Mouse (Mus musculus) 3T3-L1 (cell line): ENCODE results near the gene Hpd.

Experiments
- DNase-seq: peaks from one replicate; pipeline ENCODE4 v3.0.0-alpha.2; 2015; ENCODE audit warnings: low read depth, low spot score

Gene Hpd

DNA sequence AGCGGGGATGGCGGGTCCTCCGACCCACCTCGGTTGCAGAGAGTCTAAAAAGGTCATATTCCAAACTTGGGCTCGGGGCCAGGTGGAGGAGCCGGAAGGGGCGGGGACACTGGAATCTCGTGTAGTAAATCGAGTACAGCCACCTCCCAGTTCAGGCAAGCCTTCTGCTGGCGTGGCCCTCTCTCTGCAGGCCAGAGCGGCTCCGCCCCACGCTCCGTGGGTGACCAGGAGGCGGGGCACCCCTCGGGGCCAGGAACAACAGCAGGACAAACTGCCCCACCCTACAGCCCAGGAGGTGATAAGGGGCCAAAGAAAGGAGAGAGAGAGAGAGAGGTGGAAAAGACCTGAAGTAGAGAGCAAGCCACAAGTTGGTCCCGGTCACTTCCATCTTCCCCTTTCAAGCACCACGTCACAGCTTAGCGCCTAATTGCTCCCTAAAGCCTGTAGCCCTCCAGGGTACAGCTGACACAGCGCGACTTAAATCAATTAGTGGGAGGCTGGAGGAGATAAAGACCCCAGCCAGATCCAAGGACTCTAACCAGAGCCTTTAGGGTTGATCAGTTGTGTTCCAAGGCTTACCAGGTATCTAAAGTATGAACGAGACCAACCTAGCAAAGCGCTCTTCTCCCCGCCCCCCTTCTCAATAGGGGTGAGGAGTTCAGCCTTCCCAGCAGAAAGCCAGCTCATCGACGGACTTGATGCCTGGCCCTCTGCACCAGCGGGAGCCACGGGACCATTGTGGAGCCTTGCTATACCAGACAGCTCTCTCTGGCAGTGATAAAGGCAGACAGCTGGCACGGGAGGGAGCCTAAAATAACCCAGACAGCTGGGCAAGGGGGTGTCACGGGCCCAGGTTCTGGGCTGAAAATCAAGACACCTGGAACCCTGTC, 46.8 kb downstream of the Hpd start:
- DNase-seq, result peak; percentile 95

DNA sequence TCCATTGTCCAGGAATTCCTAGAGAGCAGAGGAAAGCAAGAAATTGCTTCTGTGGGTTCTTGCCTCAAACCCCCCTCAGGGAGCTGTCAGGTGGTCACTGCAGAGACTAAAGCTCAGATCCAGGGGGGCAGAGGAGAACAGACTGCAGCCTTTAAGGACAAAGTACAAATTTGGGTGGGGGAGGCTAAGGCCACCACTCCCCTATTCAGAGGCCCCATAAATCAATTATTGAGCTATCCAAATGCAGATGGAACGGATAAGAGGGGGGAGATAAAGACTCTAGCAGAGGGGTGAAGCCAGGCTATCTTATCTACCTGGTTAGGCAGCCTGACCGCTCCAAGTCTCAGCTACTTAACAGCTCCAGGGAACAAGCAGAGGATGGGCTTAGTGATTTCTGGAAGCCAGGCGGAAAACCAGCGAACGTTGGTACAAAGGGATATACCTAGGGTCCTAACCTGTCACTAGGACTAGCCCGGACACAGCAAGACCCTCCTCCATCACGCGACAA, 47.6 kb downstream of the Hpd start:
- DNase-seq, result peak; percentile 51

DNA sequence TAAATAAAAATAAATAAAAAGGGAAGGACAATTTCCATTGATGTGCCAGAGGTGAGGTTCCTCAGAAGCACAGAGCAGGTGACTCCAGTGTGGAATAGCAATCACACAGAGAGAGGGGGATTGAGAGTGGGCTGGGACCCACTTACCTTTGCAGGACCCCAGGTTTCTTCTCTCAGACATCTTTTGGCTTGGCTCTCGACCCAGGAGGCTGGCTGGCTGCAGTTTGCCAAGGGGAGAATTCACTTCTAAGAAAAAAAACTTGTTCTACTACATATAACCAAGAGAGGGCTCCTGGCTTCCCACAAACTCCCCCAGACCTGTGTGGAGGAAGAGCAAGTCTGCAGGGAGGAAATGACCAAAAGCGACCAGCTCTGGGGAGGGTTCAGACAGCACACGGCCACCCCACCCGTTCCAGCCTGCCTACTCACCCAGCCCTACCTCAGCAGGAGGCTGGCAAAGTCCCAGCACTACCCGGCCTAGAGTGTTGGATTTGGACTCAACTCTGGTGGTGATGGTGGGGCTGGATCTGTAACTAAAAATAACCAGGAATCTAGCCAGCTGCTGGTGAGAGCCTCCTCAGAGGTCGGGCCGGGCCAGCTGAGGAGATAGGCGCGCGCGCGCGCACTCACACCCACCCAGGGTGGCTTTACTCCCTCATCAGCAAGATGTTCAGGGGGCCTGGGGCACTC, 48.2 kb downstream of the Hpd start:
- DNase-seq, result peak; percentile 94

DNA sequence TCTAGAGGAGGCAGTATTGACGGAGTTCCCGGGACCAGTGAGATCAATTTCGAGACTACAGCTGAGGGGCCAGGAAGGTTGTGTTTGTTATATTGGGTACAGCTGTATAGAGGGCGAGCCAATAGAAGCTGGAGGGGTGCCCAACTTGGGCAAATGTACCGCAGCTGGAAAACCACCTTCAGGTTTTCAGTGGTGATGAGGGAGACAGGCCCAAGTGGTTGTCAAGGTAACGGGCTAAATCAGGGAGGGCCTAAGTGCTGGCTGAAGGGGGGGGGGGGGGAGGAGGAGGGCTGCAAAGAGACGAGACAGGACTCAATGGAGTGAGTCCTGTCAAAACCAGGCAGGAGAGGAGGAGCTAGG, 48.8 kb downstream of the Hpd start:
- DNase-seq, result peak; percentile 64

DNA sequence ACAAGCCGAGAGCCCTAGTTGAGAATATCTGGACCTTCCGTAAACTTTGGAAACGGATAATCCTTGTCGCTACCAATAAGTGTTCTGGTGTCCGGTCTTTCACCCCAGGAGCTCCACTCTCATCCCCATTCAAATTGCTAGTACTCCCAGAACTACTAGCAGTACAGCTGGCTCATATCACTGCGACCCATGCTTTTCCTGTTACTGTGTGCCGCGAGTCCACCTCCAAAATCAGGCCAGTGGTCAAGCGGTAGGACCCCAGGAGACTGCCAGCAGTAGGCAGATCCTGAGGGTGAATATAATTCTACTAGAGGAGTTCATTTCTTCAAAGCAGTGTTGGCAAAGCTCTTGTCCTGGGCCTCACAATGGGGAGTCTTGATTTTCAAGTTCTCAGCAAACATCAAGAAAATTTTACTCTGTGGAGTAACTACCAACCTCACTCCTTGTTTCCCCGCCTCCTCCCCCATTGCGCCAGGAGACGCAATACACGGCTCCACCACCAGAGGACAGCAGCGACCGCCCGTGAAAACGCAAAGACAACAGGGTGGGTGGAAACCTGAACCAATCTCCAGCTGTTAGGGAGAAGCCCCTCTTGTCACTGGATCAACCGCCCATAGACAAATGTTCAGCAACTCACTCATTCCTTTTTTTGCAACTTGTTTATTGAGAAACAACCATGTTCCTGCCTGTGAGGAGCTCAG, 49.3 kb downstream of the Hpd start:
- DNase-seq, result peak; percentile 89

DNA sequence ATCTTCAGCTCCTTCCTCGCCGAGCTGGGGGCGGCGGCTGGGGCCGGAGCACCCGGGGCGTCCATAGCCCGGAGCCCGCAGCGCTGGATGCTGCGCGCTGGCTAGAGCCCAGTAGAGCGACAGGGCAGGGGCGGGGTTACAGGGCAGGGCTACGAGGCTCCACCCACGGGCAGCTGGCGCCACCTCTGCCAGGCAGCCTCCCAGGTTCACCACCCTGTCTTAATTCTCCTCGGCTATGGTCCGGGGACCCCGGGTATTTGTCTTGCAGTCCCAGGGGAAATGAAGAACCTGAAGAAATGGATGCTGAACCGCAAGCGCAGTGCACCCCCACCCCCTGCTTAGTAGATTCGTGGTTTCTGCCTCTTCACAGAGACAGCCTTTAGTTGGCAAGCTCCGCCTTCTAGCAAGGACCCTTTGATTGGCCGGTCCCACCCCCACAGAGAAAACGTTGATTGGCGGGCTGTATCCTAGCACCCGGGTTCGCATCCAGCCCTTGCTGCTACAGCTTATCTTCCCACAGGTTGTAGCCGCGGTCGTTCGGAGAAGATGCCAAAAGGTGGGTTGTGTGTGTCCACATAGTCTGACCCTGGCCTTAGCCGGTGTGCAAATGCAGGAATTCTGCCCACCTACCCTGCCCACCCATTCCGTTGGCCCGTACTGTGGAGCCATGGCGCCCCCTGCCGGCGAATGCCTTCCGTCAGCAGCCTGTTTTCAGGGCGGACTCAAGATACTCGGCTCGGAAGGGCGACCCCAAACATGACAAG, 50.0 kb downstream of the Hpd start, which contains the start of gene Rhof:
Rhof (minus strand) TSS at position 385 of the 764 bp plus-strand sequence.
- peak; percentile 61 for DNase-seq

DNA sequence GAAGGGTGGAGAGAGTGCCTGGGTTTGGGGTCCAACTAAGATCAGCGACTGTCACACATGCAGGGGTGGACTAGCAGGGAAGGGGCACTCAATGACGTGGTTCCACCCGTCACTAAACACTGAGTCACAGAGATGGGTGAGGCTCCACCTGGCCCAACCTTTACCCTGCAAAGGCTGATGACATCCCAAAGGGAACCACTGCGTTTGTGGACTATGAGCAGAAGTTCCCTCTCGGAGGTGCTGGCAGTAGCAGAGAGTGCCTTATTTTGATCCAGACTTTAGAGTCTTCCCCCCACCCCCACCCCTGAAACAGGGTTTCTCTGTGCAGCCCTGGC, 51.7 kb downstream of the Hpd start:
- no peak for DNase-seq

DNA sequence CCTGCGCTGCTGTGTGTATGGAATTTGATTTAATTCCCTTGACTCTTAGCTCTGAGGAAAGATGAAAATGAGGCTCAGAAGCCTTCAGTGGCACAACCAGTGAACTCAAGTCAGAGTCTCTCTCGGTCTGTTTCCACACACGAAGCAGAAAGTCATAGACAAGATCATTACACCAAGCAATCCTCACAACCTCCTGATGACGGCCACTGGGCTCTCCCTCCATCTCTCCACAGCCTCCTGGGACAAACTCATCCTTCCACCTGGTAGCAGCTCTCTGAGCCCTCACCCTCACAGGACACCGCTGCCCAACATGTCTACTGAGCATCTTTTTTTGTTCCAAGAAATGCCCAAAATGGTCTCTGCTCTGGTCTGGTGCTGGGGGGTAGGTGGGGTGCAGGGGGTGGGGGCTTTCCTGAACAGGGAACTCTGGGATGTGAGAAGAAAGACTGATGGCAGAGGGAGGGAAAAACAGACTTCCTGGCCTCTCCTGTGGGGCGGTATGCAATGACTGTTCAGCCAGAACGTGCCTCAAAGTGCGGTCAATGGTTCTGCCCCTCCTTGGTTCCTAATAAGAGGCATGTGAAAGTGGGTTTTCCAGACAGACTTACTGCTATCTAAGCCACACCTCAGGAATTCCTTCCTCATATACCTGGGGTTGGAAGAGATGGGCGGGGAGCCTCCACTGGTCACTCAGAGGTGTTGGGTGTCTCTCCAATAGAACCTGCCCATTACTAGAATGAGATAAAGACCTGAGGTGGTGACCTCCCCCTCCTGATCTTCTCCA, 52.3 kb downstream of the Hpd start:
- no peak for DNase-seq

DNA sequence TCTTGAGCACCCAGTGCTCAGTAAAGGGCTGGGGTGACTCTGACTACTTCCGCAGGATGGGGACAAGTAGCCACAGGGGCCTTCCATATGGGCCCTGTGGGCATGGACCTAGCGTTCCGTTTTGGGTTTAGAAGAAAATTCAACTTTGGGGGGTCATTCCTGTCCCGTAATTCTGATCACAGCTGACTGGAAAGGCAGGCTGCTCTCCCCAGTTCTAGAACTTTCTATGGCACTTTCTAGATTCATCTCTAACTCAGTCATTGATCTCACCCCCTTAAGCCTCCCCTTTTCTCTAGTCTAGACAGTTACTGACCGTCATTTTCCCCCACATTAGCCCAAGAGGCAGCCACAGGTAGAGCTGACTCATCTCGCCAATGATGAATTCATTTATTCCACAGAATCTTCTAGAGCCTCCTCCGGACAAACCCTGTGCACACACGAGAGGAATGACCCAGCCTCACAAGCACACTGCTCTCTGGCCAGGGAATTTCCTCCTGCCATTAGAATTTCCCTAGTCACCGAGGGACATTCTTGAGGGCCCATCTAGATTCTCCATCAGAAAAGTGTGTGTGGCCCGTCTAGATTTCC, 53.3 kb downstream of the Hpd start:
- DNase-seq, result no peak

DNA sequence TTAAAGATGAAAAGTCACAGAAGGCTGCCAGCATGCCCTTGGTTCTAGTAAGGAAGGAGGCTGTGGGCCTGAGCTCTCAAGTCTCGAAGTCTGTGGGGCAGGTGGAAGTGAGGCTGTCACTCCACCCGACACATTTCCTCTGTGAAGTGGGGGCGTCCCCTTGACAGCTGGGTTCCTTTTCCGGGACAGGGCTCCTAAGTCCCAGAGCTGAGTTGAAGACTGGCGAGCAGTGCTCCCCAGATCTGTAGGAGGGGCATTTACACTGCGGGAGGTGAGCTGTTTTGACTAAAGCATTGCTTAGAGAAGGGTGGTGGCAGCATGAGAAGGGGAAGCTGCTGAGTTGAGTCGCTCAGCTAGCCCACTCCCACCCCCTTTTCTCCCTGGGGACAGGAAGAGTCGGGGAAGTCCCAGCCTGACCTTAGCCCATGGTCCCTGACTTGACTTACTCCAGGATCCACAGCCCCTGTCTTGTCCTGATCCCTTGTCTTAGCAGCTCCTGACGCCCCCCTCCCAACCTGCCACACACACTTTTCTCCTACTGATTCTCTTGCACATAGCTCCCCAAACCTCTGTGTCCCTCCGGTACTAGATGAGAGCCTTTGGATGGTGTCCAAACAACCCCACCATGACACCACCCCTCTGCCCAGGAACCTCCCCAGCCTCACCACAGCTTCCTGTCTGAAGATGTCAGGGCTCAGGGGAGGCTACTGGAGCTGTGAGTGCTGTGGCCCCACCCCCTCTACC, 53.9 kb downstream of the Hpd start:
- DNase-seq, result no peak

DNA sequence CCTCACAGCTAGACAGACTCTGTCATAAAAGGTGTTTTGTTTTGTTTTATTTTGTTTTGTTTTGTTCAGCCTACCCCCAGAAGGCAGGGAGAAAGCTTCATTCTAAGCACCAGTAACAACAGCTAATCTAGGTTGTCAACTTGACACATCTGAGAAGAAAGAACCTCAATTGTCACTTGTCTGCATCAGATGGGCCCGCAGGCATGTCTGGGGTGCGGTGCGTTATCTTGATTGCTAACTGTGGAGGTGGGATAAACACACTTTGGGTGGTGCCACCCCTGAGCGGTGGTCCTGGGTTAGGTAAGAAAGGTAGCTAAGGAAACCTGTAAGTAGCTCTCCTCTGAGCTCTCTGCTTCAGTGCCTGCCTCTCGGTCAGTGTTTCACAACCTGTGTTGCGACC, 55.5 kb downstream of the Hpd start:
- DNase-seq, result no peak

DNA sequence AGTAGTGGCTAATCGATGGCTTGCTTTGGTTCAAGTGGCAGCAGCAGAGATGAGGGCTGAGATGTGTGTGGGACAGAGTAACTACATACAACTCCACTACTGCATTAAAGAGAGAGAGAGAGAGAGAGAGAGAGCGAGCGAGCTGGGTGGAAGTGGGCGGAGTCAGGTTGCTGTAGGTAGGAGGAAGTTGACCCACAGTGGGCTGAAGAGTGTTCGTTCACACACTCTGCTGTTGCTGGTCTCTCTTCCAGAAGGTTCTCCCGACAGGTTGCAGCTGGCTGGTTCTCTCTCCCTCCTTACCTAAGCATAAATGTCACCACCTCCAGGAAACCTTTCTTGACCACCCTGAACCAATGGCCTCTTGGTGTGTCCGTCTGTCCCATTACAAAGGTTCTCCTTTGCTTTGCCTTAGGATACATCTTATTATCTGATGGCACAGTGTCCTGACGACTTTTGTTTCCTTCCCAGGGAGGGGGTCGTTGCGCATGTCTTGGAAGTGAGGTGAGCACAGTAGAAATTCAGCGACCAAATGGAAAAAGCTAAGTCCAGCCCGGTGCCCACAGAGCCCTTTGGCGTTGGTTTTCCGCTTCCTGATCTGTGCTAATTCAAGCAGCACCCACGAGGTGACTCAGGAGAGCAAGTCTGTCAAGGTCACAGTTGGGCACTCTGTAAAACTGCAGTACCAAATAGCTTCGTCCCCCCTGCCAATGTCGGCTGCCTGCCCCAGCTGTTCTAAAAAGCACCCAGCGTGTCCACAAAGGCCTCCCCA, 56.7 kb downstream of the Hpd start:
- no peak for DNase-seq

DNA sequence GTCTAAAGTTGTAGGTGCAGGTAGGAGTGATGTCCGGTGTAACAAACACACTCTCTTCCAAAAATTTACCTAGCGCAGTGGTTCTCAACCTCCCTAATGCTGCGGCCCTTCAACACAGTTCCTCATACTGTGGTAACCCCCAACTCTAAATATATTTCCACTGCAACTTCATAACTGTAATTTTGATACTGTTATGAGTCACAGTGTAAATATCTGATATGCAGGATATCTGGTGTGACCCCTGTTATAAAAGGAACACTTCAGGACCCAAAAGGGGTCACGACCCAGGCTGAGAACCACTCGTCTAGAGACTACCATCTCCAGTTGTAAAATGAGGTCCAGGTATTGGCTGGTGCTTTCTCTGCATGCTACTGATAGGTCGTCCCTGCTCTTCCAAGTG, 57.4 kb downstream of the Hpd start:
- DNase-seq, result no peak

DNA sequence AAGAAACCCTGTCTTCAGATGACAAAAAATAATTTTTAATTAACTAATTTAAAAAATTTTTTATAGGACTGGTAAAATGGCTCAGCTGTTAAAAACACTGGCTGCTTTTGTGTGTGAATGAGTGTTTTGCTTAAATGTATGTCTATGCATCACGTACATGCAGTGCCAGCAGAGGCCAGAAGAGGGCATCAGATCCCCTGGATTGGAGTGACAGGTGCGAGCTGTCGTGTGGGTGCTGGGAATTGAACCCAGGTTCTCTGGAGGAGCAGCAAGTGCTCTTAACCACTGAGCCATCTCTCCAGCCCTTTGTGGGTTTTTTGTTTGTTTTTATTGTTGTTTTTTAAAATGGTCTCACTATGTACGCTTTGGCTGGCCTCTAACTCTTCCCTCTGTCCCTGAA, 60.3 kb downstream of the Hpd start:
- peak; percentile 41 for DNase-seq
